Mouse (Mus musculus): ENCODE data around the gene Myh6.

DNA sequence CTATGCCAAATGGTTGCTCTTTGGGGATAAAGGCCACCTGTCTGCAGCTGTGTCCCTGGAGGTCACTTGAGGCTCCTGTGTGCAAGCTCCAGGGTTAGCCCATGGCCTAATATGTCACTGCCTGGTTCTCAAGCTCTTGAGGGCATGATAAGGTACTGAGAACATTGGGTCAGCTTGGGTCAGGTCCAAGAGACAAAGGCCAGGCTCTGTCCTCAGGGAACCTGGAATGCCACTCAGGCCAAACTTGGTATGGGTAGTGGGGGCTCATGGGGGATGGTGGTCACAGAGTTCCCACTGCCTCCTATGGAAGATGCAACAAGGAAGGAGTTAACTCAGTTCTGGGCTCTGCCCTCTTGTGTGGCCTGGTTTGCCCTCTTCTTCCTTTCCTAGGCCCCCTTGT is 1.6 kb upstream of the Myh6 start:
- no peak for TF ChIP-seq CTCF (IDR thresholded peaks at IDR 0.05; ENCODE audit: extremely low read depth, insufficient read length, insufficient replicate concordance, low read depth, low read length)
- no peak for TF ChIP-seq POLR2A (IDR thresholded peaks at IDR 0.05; ENCODE audit: low read depth, low read length)

Data from small intestine, adult 2 months (tissue).